Mouse (Mus musculus) midbrain, embryonic 12.5 days (tissue): ENCODE measurements at regions not wholly inside any gene's neighbourhood (a gene's known extent, or its start where the extent isn't known, plus 50 kb on each side); places are given as distances from the start of the nearest gene placed in this dataset.

Source experiments
- ATAC-seq: fragments of 200-750 bp; cut with Nextera tagmentation; 2 replicates; pipeline ENCODE4 v1.8.0; 2017; ENCODE audit warnings: low read depth, moderate TSS enrichment, moderate library complexity; ENCODE audit not compliant: low FRiP score
- H3K27ac ChIP-seq: fragments of 300-500 bp; sonication (generic); replicated peaks from 2 replicates; pipeline ENCODE4 v1.5.1; 2016; ENCODE audit warnings: mild to moderate bottlenecking
- H3K27me3 ChIP-seq: fragments of 300-500 bp; sonication (generic); 2 replicates; pipeline ENCODE4 v1.6.1; 2016; ENCODE audit warnings: mild to moderate bottlenecking
- H3K36me3 ChIP-seq: fragments of 300-500 bp; sonication (generic); 2 replicates; pipeline ENCODE4 v1.6.1; 2016
- H3K4me1 ChIP-seq: fragments of 300-500 bp; sonication (generic); 2 replicates; pipeline ENCODE4 v1.6.1; 2016
- H3K4me2 ChIP-seq: fragments of 300-500 bp; sonication (generic); replicated peaks from 2 replicates; pipeline ENCODE4 v1.6.1; 2016; ENCODE audit warnings: mild to moderate bottlenecking, moderate library complexity
- H3K4me3 ChIP-seq: fragments of 300-500 bp; sonication (generic); 2 replicates; pipeline ENCODE4 v1.5.1; 2016; ENCODE audit warnings: mild to moderate bottlenecking
- H3K9ac ChIP-seq: fragments of 300-500 bp; sonication (generic); replicated peaks from 2 replicates; pipeline ENCODE4 v1.6.1; 2016; ENCODE audit warnings: mild to moderate bottlenecking, moderate library complexity
- H3K9me3 ChIP-seq: fragments of 300-500 bp; sonication (generic); 2 replicates; pipeline ENCODE4 v1.6.1; 2016; ENCODE audit warnings: mild to moderate bottlenecking
- WGBS: fragments of 180-500 bp; shearing (Covaris S2); methylation state at CpG from one replicate; pipeline ENCODE4 v1.1.7; 2016; 5-methylcytosine and 5-hydroxymethylcytosine counted together

- WGBS = 91% methylated on average over 3 of the region's 3 CpGs
- Histone ChIP-seq H3K4me3 (no peak overlapping the region), H3K9me3 (no peaks in the 10 kb centered on the region), H3K4me2 (no peak overlapping the region), H3K27me3 (no peaks in the 10 kb centered on the region), H3K4me1 (no peaks in the 10 kb centered on the region), H3K36me3 (no peaks in the 10 kb centered on the region), H3K9ac (no peak overlapping the region), H3K27ac (no peak overlapping the region)
- no peak for ATAC-seq
These were observed 461.2 kb upstream of the Gm9747 start for GRCm38 (mm10) chr1:81771704-81772103.

DNA sequence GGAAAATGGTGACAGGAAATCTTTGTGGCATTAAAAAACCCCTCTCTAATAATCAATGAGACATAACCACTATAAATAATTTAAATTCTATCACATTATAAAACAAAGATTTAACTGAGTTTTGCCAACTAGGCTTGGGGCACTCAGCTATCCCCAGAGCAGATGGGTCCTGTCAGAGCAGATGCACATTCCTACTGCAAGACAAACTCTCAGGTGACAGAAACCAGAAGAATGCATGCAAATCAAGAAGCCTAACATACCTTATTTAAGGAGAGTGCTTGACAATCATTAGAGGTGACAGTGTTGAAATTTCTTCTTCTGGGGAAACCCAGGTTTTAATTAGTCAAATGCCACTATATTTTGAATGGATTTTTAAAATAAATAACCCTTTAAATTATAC lies 452.3 kb upstream of the Gm9747 start:
- Histone ChIP-seq H3K27me3 (no peaks in the 10 kb centered on the region), H3K4me1 (no peaks in the 10 kb centered on the region), H3K9me3 (no peaks in the 10 kb centered on the region), H3K4me2 (no peak overlapping the region), H3K27ac (no peak overlapping the region), H3K36me3 (no peaks in the 10 kb centered on the region), H3K9ac (no peak overlapping the region), H3K4me3 (no peak overlapping the region)
- peak; percentile 62; the same call in 1 of the 2 replicates for ATAC-seq

- Histone ChIP-seq H3K9ac (no peak overlapping the region), H3K9me3 (no peaks in the 10 kb centered on the region), H3K4me3 (no peak overlapping the region), H3K27ac (no peak overlapping the region), H3K4me1 (no peaks in the 10 kb centered on the region), H3K4me2 (no peak overlapping the region), H3K27me3 (no peaks in the 10 kb centered on the region), H3K36me3 (no peaks in the 10 kb centered on the region)
- no peak for ATAC-seq
- 64% methylated on average over 1 of the region's 1 CpGs for WGBS
These were observed 448.6 kb upstream of the Gm9747 start for GRCm38 (mm10) chr1:81784305-81784704.

- no peaks in the 10 kb centered on the region for H3K4me1 ChIP-seq
- no peaks in the 10 kb centered on the region for H3K9me3 ChIP-seq
- H3K4me2 ChIP-seq = no peak overlapping the region
- no peaks in the 10 kb centered on the region for H3K36me3 ChIP-seq
- H3K27ac ChIP-seq = no peak overlapping the region
- H3K9ac ChIP-seq = no peak overlapping the region
- WGBS = 84% methylated on average over 2 of the region's 2 CpGs
- no peak for ATAC-seq
- H3K27me3 ChIP-seq = no peaks in the 10 kb centered on the region
- H3K4me3 ChIP-seq = no peak overlapping the region
These were observed 438.1 kb upstream of the Gm9747 start for GRCm38 (mm10) chr1:81794771-81795170.

DNA sequence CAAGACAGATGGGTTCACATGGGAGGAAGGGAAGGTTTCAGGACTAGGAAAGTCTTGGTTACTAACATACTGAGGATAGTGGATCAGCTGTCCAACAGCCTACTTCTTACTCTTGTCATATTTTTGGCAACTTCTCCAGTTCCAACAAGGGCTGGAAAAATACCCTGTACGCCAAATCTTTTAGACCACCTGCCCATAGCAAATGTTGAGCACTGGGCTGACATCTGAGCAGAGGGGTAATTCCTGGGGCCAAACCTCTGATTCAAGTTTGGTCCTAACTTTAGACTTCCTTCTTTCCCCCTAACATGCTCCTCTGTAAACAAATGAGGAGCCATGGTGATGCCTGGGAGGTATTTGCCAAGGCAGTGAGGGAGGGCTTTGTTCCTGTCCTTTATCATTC lies 437.5 kb upstream of the Gm9747 start:
- no peaks in the 10 kb centered on the region for H3K9me3 ChIP-seq
- no peaks in the 10 kb centered on the region for H3K27me3 ChIP-seq
- no peak overlapping the region for H3K27ac ChIP-seq
- no peak overlapping the region for H3K4me3 ChIP-seq
- 95% methylated on average over 1 of the region's 1 CpGs for WGBS
- H3K4me1 ChIP-seq = no peaks in the 10 kb centered on the region
- H3K4me2 ChIP-seq = no peak overlapping the region
- no peak overlapping the region for H3K9ac ChIP-seq
- ATAC-seq = no peak
- no peaks in the 10 kb centered on the region for H3K36me3 ChIP-seq

DNA sequence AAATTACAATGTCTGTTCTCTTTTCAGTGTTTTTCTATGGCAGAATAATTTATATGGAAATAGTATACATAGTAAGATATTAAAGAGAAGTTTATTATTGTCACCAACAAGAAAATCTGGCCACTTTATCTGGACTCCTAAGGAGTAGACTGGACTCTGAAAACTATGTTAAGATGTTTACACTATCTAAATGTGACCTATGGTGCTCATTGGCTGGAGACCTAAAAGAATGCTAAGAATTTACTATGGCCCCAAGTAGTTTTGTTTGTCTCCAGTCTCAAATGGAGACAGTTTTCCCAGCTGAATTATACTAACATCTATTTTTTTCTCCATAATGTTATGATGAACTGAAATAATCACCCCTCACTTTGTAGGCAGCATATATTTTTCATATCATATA lies 421.3 kb upstream of the Gm9747 start:
- Histone ChIP-seq H3K9me3 (no peaks in the 10 kb centered on the region), H3K4me2 (no peak overlapping the region), H3K4me1 (no peaks in the 10 kb centered on the region), H3K27ac (no peak overlapping the region), H3K4me3 (no peak overlapping the region), H3K27me3 (no peaks in the 10 kb centered on the region), H3K36me3 (no peaks in the 10 kb centered on the region), H3K9ac (no peak overlapping the region)
- no peak for ATAC-seq

GRCm38 (mm10) chr1:81818884-81819283 lies 414.0 kb upstream of the Gm9747 start:
- H3K4me1 ChIP-seq = no peaks in the 10 kb centered on the region
- no peak for ATAC-seq
- no peak overlapping the region for H3K4me2 ChIP-seq
- H3K9ac ChIP-seq = no peak overlapping the region
- no peak overlapping the region for H3K27ac ChIP-seq
- H3K36me3 ChIP-seq = no peaks in the 10 kb centered on the region
- no peaks in the 10 kb centered on the region for H3K9me3 ChIP-seq
- no peaks in the 10 kb centered on the region for H3K27me3 ChIP-seq
- no peak overlapping the region for H3K4me3 ChIP-seq

- Histone ChIP-seq H3K4me3 (no peak overlapping the region), H3K4me1 (no peaks in the 10 kb centered on the region), H3K27me3 (no peaks in the 10 kb centered on the region), H3K27ac (no peak overlapping the region), H3K9ac (no peak overlapping the region), H3K36me3 (no peaks in the 10 kb centered on the region), H3K4me2 (no peak overlapping the region), H3K9me3 (no peaks in the 10 kb centered on the region)
- ATAC-seq = no peak
- WGBS = 89% methylated on average over 3 of the region's 3 CpGs
These were observed 390.9 kb upstream of the Gm9747 start for GRCm38 (mm10) chr1:81841966-81842365.

- 77% methylated on average over 6 of the region's 6 CpGs for WGBS
- no peaks in the 10 kb centered on the region for H3K9me3 ChIP-seq
- H3K27me3 ChIP-seq = no peaks in the 10 kb centered on the region
- H3K4me2 ChIP-seq = no peak overlapping the region
- no peaks in the 10 kb centered on the region for H3K36me3 ChIP-seq
- no peak overlapping the region for H3K9ac ChIP-seq
- ATAC-seq = no peak
- no peak overlapping the region for H3K4me3 ChIP-seq
- 0 out of 2 replicates have a peak, but pooled peaks cover 3% of the 10 kb centered on the region for H3K4me1 ChIP-seq
- no peak overlapping the region for H3K27ac ChIP-seq
These were observed 382.3 kb upstream of the Gm9747 start for GRCm38 (mm10) chr1:81850462-81851144.

- no peak overlapping the region for H3K9ac ChIP-seq
- H3K9me3 ChIP-seq = no peaks in the 10 kb centered on the region
- H3K4me1 ChIP-seq = no peaks in the 10 kb centered on the region
- no peak overlapping the region for H3K4me3 ChIP-seq
- WGBS = 52% methylated on average over 2 of the region's 2 CpGs
- no peak for ATAC-seq
- no peaks in the 10 kb centered on the region for H3K36me3 ChIP-seq
- H3K27ac ChIP-seq = no peak overlapping the region
- H3K4me2 ChIP-seq = no peak overlapping the region
- H3K27me3 ChIP-seq = no peaks in the 10 kb centered on the region
These were observed 373.4 kb upstream of the Gm9747 start for GRCm38 (mm10) chr1:81859464-81859863.

- ATAC-seq = no peak
- WGBS = 88% methylated on average over 3 of the region's 3 CpGs
These were observed 368.3 kb upstream of the Gm9747 start for GRCm38 (mm10) chr1:81864571-81864970.

DNA sequence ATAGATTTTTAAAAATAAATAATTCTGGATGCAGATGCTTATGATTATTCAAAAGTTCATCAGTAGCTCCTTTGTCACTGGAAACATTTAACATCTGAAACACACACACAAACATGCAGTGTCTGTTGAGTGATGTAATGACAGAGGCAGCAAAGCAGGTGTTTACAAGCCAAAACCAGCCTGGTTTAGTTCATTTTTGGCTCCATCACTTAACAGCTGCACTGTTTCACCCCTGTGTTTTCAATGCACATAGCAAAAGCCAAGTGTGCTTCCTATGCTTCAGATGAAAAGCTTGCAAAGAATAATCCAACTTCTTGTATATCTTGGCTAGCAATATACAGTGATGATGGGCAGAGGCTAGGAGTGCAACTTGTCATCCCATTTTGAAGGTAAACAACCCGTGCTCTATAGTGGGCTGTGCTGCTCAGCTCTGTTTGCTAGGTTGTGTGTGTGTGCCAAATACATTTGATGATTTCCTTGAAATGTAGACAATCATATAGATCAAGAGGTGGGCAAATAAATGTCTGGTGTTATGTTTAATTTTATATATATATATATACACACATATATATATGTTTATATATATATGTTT lies 345.9 kb upstream of the Gm9747 start:
- Histone ChIP-seq H3K9ac (no peak overlapping the region), H3K9me3 (no peaks in the 10 kb centered on the region), H3K27me3 (no peaks in the 10 kb centered on the region), H3K36me3 (no peaks in the 10 kb centered on the region), H3K27ac (no peak overlapping the region), H3K4me3 (no peak overlapping the region), H3K4me1 (no peaks in the 10 kb centered on the region), H3K4me2 (no peak overlapping the region)
- no peak for ATAC-seq
- WGBS = 68% methylated on average over 1 of the region's 1 CpGs

More at GRCm38 (mm10) chr1:81864571-81864970, 368.3 kb upstream of the Gm9747 start:
- Histone ChIP-seq H3K9ac (no peak overlapping the region), H3K4me3 (no peak overlapping the region), H3K27me3 (no peaks in the 10 kb centered on the region), H3K9me3 (no peaks in the 10 kb centered on the region), H3K36me3 (no peaks in the 10 kb centered on the region), H3K27ac (no peak overlapping the region), H3K4me1 (no peaks in the 10 kb centered on the region), H3K4me2 (no peak overlapping the region)

- H3K4me2 ChIP-seq = no peak overlapping the region
- H3K36me3 ChIP-seq = no peaks in the 10 kb centered on the region
- no peaks in the 10 kb centered on the region for H3K9me3 ChIP-seq
- H3K4me3 ChIP-seq = no peak overlapping the region
- no peak overlapping the region for H3K9ac ChIP-seq
- H3K27me3 ChIP-seq = no peaks in the 10 kb centered on the region
- no peaks in the 10 kb centered on the region for H3K4me1 ChIP-seq
- ATAC-seq = no peak
- WGBS = 83% methylated on average over 3 of the region's 3 CpGs
- no peak overlapping the region for H3K27ac ChIP-seq
These were observed 335.7 kb upstream of the Gm9747 start for GRCm38 (mm10) chr1:81897241-81897640.
